Mouse (Mus musculus): ENCODE data around the gene Pex6.

DNA sequence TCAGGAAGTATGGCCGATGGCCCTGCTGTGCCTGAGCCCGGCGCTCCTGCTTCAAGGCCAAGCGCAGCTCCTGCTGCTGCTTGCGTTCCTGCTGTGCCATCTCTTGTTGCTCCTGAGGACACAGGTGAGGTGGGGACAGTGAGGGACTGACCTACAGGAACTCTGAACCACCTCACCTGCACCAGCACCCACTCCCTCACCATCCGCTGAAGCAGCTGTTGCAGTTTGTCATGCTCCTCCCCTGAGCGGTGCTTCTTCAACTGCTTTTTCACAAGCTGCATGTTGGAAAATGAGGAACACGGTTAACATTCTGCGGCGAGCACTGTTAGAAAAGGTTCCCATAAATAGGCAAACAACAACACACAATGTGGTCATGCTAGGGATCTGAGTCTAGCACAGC is 41.4 kb upstream of the Pex6 start:
- TF ChIP-seq TAL1 (conservative IDR thresholded peaks at IDR 0.05; ENCODE audit: low read depth, low read length) = no peak
- no peak for TF ChIP-seq CTCF (IDR thresholded peaks at IDR 0.05; ENCODE audit: low read depth, low read length)
- no peak for TF ChIP-seq GATA1 (IDR thresholded peaks at IDR 0.05; ENCODE audit: borderline replicate concordance, low read length)
- no peak for TF ChIP-seq GATA2 (IDR thresholded peaks at IDR 0.05; ENCODE audit: borderline replicate concordance, low read depth, low read length)
- TF ChIP-seq POLR2AphosphoS5 (IDR thresholded peaks at IDR 0.05; ENCODE audit: insufficient replicate concordance, low read depth, low read length) = no peak

Measured in G1E (cell line).